Mouse (Mus musculus) spleen, postnatal 10 days (tissue): Measurements from ENCODE around the gene 2310007B03Rik.
"Not testable (repeated sequence)": the region's sequence is repeated elsewhere in the genome, so short reads cannot be mapped to it uniquely, and the experiment has no call there.

Experiments used
- DNase-seq, 2 experiments: peaks; one replicate each; pipeline ENCODE4 v3.0.0; 2021 to 2022; ENCODE audit warnings: low spot score in 2 of 2

Gene 2310007B03Rik

GRCm38 (mm10) chr1:93160501-93161133 lies at the start of gene 2310007B03Rik:
Gene 2310007B03Rik (minus strand): TSS chr1:93160948.
- DNase-seq = no peak

GRCm38 (mm10) chr1:93210213-93210641 lies 49.5 kb upstream of the 2310007B03Rik start:
- no peak for DNase-seq

- DNase-seq = no peak
These were observed 46.9 kb upstream of the 2310007B03Rik start for GRCm38 (mm10) chr1:93207536-93208064.

GRCm38 (mm10) chr1:93206277-93206970 lies 45.7 kb upstream of the 2310007B03Rik start:
- no peak for DNase-seq

- DNase-seq = no peak
These were observed 37.2 kb upstream of the 2310007B03Rik start for GRCm38 (mm10) chr1:93197916-93198315.

- not testable (repeated sequence) for DNase-seq
These were observed 36.7 kb upstream of the 2310007B03Rik start for GRCm38 (mm10) chr1:93197454-93197853.

- DNase-seq = no peak
These were observed 34.2 kb upstream of the 2310007B03Rik start for GRCm38 (mm10) chr1:93194961-93195360.

- no peak for DNase-seq
These were observed 30.1 kb upstream of the 2310007B03Rik start for GRCm38 (mm10) chr1:93190726-93191305.

GRCm38 (mm10) chr1:93184071-93184828 lies 23.5 kb upstream of the 2310007B03Rik start:
- DNase-seq = no peak

- no peak for DNase-seq
These were observed 21.5 kb upstream of the 2310007B03Rik start for GRCm38 (mm10) chr1:93182281-93182680.

GRCm38 (mm10) chr1:93176525-93177332 lies 16.0 kb upstream of the 2310007B03Rik start:
- DNase-seq = peak in 1 of 2 experiments; percentile 22

GRCm38 (mm10) chr1:93175849-93176248 lies 15.1 kb upstream of the 2310007B03Rik start:
- no peak for DNase-seq

GRCm38 (mm10) chr1:93174399-93174798 lies 13.7 kb upstream of the 2310007B03Rik start:
- peak; percentile 64 to 82 for DNase-seq

- DNase-seq = no peak
These were observed 12.9 kb upstream of the 2310007B03Rik start for GRCm38 (mm10) chr1:93173665-93174064.

GRCm38 (mm10) chr1:93168295-93168775 lies 7.6 kb upstream of the 2310007B03Rik start, which contains the start of gene Crocc2:
Gene Crocc2 (plus strand): TSS chr1:93168725.
- DNase-seq = no peak

GRCm38 (mm10) chr1:93166346-93167079 lies 5.8 kb upstream of the 2310007B03Rik start:
- DNase-seq = no peak

- DNase-seq = no peak
These were observed 4.7 kb upstream of the 2310007B03Rik start for GRCm38 (mm10) chr1:93165447-93165846.

GRCm38 (mm10) chr1:93162588-93162987 lies 1.8 kb upstream of the 2310007B03Rik start:
- DNase-seq = no peak

- DNase-seq = no peak
These were observed 1.2 kb upstream of the 2310007B03Rik start for GRCm38 (mm10) chr1:93161921-93162320.

GRCm38 (mm10) chr1:93161350-93161749 lies 602 bp upstream of the 2310007B03Rik start:
- DNase-seq = no peak
